Mouse (Mus musculus) kidney, adult 2 months (tissue): ENCODE results near the gene Osr1.

ENCODE experiments used
- CTCF ChIP-seq: fragments of 200-500 bp; conservative IDR thresholded peaks from 2 replicates; pipeline ENCODE4 v1.5.1; 2011; ENCODE audit warnings: low read depth, mild to moderate bottlenecking, control low read depth, low read length, moderate library complexity, mixed read lengths; ENCODE audit not compliant: insufficient read depth, insufficient read length
- POLR2A ChIP-seq: fragments of 200-500 bp; IDR thresholded peaks from one replicate; pipeline ENCODE4 v1.6.1; 2011; ENCODE audit warnings: low read depth, low read length, control low read depth

- TF ChIP-seq CTCF (no peak), POLR2A (no peak)
Measured at GRCm38 (mm10) chr12:9575158-9576042, 5.5 kb downstream of the Osr1 start.
